Mouse (Mus musculus) retina, postnatal 1 day (tissue): ENCODE measurements at regions not wholly inside any gene's neighbourhood (a gene's known extent, or its start where the extent isn't known, plus 50 kb on each side); places are given as distances from the start of the nearest gene placed in this dataset.

Source experiments
- DNase-seq: peaks from one replicate; pipeline ENCODE4 v3.0.0-alpha.2; 2012

DNA sequence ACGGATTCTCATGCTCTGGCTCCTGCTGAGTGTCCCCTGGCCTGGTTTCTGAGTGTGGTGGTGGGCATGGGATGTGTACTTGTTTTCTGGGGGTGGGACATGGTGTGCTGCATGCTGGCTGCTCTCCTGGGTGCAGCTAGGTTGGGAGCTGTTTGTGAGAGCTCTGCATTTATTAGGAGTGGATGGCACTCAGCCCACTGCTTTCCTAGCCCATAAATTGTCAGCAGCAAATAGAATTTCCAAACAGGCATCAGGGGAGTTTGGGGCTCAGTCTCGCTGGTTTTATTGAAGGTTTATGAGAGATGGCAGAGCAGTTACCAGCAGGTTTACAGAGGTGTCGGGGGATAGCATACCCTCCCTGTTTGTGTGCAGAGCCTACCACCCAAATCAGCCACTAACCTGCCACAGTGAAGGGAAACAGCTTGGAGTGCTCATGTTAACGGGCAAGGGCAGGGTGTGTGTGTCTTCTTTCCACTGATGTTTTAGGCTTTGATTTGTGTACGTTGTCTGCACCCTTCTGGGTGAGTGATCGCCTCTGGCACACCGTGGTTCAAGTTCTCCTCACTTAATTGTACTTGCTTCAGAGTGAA is 372.6 kb downstream of the Eipr1 start:
- DNase-seq, result no peak

DNA sequence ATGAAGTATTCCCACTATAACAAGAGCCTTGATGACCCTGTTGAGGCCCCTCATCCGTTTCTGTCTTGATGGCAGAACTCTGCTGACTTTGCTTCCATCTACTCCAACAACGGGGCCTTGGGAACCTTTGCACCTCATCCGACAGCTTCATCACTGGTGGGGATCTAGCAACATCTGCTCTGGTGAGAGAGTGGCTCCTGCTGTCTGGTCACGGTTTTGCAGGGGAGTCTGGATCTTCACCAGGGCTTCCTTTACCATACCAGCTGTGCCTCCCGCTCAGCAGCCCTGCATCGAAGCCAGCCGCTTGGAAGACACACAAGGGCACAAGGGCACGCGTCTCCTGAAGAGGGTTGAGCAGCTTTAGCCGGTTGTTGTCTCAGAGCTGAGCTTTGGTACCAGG is 377.2 kb downstream of the Eipr1 start:
- DNase-seq, result peak; percentile 79

DNA sequence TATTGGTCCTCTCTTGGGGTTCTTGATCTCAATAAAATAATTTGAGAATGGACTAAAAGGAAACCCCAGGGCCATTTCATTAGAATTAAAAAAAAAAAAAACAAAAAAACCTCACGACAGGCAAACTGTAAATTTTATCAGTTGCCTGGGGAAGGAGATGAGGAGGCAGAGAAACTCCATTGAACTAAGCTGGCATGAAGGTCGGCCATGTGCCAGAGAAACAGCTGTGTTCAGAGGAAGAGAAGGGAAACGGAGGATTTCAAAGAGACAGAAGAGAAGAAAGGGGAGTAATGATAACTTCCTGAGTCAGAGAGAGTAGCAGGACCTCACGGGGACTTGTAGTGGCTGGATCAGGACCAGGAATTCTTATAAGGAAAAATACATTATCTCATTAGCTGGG is 377.7 kb downstream of the Eipr1 start:
- no peak for DNase-seq

DNA sequence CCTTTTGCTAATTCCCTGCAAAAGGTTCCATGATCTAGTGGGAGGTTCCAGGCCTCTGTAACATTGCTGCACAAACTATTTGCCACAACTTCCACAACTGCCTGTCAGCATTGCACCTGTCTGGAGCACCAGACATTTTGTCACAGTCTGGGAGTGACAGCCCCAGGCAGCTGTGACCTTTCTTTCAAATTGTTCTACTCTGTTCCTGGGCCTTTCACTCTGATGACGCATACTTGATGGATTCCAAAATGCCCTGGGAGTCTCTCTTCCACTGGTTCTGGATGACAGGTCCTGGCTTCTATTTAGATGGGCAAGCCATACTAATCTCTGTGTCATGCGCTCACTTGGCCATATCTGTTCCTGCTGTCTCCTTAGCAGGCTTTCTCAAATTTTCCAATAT is 382.7 kb downstream of the Eipr1 start:
- DNase-seq, result no peak

DNA sequence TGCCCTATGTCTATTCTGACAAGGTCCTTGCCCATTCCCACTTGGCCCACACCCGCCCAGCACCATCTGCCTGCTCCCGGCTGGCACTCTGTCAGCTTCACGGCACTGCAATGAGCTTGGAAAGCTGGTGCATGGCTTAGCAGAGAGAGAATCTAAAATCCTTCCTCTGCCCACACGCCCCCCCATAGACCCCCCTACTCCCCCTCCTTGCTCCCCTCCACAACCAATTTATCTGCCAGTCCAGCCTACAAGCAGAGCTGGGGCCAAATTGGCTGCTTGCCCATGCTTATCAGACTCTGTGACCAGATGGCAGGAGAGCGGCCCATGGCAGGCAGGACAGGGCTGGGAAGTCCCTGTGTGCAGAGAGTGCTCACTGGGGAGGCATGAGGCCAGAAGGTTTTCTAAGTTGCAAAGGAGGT is 385.3 kb downstream of the Eipr1 start:
- peak; percentile 98 for DNase-seq

DNA sequence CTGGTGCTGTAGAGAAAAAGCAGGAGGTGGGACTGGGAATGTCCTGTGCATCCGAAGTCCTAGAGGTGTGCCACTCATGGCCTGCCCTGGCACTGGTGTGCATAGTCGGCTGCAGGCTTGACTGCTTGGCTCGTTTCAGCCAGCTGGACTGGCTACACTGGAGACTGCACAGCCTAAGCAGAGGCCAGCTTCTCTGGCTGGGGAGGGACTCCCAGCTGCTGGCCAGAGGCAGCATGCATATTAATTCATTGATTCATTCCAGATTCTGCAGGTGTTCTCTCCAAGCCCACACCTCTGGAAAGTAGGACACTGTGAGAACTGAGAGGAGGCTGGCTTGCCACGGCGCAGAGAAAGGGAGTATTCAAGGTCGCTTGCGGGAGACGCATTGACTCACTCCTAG is 385.9 kb downstream of the Eipr1 start:
- DNase-seq, result peak; percentile 64

DNA sequence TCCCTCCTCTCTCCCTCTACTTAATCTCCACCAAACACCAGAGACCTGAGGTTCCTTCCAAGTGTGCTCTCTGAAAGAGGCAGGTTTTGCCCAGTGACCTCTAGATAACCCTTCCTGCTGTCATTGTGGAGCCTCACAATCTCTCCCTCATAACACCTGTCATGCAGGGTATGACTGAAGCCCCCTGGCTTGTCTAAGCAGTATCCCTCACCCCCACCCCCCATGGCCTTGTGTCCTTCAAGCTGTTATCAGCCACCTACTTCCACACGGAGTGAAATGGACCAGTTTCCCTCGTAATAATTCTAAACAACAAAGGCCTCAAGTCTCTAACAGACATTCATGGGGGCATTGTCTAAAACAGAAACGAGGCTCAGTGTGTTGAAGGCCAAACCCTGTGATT is 387.6 kb upstream of the Myt1l start:
- peak; percentile 46 for DNase-seq

DNA sequence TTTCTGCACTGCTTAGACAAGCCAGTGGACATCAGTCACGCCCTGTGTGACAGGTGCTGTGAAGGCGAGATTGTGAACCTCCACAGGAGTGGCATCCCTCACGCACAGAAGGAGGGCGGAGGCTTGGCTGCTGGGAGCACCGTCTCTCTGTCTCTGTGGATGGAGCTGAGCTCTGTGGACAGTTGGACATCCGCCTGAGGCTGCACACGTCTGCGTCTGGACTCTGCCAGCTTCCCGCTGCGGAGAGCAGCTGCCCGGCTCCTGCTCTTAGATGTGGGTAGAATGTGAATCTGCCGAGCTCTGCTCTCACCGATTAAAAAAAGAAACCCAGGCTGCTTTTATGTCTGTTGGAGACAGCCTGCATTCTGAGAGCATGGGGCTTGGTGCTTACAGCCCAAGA is 387.1 kb upstream of the Myt1l start:
- DNase-seq, result peak; percentile 59

DNA sequence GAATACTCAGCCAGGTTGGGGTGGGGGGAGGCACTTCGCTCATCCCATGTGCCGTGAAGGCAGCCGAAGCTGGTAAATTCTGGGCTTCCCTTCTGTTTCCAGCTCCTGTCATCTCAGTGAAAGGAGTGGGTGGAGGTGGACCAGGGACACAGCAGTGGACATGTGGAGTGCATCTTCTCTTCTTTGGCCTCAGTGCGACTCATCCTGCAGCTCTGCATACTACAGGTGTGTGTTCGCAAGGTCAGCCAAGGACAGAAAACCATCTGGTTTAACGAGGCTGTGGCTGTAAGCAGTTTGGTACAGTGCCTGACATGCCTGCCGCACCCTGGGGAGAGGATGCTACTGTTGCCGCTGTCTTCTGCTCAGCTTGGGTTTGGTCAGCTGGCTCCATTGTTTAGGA is 386.3 kb upstream of the Myt1l start:
- no peak for DNase-seq

DNA sequence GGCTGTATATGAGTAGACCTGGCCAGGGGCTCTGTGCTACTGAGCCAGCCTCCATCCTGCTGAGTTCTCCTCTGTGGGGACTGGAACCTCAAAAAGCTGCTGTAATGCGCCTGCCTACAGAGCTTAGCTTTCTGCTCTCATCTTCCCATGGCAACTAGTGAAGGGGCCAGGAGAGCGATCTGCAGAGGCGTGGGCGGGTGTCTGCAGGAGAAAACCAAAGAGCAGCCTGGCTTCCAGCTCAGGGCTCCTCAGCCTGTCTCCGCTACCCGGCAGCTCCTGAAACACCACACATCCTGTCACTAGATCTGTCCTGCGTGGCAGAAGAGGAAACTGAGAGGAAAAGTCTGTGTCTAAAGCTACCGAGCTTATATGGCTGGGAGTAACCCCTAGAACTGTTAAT is 384.9 kb upstream of the Myt1l start:
- DNase-seq, result no peak

DNA sequence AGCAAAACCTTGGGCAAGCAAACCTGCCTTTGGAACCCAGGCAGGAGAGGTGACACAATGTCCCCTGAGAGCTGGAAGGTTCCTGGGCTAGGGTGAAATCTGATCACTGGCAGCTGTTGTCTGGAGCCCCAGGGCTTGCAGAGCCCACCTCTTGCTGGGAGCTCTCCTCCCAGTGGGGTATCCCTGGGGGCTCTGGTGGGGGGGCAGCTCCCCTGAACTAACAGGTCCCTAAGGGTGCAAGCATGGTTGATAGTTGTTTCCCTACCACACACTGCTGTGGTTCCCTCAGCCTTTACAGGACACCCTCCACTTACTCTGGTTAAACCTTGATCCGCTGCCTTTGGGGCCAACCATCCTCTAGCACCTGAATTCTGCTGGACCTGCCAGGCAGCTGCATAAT is 367.3 kb upstream of the Myt1l start:
- DNase-seq, result no peak

DNA sequence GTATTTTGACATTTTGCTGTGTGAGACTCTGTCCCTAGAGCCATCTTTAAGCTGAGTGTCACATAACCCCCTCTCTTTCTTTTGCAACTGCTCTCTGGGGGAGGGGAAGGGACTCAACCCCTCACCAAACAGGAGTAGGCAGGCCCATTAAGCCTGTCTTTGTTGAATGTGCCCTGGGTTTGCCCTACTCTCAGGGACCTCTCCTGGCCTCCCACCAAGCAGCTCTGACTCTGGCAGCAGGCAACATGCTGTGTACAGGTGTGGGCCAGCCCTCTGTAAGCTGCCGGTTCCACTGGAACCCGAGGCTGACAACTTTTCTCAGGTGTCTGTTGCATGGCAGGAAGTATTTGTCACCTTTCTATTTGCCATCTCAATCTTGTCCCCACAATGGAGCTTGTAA is 366.6 kb upstream of the Myt1l start:
- DNase-seq, result no peak

DNA sequence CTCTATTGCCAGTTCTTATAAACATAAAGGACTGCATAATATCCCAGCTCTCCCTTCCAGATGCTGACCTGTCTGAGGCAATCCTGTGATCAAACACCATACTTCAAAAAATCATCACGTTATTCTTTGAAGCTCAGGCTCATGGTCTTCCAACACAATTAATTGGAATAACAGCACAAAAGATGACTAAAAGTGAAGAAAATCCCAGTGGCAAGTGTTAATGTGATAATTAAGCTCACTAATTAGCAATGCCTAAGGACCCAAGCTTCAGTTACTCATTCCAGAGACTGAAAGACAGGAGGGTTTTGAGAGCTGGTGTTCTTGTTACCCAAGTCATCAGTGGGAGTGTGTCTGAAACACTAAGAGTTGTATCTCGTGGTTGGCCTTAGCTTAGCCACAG is 363.5 kb upstream of the Myt1l start:
- no peak for DNase-seq

DNA sequence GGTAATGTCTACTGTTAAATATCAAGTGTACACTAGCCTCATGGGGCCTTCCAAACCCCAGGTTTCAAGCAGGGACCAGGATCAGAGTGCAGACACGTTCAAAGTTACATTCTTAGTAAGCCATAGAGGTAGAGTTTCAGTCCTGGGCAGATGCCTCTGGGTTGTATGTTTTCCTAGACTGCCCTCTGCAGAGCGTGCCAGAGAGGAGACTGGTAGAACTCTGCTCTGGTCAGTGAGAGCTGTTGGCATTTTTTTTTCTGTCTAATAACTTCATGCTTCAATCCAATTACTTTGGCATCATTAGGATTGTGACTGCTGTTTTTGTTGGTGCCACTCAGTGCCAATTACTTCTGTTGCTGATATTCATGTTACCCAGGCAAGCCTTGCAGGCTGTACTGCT is 361.9 kb upstream of the Myt1l start:
- no peak for DNase-seq

DNA sequence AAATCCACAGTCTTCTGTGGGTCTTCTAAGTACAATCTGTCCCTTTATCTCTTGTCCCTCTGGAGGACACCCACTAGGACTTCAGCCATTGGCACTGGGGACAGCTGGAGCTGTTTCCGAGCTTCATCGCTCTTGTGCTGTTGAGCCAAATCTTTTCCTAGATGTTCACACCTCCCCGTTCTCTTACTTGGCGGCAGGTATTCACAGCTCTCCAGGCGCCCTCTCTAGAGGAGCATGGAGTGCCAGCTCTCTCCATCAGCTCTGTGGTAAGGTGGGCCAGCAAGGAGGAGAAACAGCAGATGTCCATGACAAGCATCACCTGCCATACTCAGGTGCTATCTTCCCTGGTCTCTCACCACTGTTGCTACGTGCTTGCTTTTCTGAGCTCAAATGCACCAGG is 360.3 kb upstream of the Myt1l start:
- DNase-seq, result no peak

DNA sequence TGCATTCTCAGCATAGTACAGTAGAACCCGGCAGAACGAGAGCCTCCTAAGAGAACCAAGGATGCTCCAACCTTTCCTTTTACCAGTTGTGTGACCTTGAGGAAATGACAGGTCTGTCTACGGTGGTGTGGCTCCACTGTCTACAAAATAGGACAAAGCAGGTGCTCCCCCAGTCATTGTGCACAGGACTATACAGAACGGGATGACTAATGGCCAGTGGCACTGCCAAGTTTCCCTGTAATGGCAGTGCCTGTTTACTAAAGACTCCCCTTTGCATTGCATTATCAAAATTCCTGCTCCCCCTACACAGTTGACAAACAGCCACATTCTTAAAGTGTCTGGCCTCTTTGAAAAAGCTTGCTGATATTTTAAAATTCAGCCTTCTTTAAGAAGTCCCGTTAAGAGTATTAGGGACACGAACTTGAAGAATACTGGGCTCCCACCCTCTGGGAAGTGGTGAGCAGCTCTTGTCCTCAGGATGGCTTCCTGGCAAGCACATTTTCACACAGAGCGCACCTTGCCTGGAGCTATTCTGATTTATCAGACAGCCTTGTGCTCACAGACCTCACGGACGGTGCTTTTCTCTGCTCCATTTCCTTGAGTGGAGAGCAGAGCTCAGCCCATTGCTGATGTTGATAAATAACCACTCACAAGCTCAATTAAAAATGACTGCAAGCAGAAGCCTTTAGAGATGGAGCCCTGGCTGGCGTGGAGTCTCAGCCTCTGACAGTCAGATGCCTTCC is 352.3 kb upstream of the Myt1l start:
- DNase-seq, result peak; percentile 63

DNA sequence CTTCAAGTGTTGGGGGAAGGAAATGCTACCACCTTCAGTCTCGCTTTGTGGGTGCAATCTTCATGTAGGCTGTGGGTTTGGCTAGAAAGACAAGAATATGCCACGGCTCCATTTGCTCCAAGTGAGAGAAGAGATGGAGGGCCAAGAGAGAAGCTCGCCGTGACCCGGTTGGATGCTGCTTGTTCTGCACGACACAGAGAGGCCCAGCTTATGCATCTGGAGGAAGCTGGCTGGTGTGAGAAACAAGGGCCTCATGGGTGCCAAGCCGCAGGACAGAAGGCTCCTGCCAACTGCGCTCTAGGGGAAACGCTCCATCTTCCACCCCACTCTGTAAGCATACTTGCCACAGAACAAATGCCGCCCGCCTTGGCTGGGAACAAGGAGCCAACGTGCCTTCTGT is 351.0 kb upstream of the Myt1l start:
- DNase-seq, result no peak

DNA sequence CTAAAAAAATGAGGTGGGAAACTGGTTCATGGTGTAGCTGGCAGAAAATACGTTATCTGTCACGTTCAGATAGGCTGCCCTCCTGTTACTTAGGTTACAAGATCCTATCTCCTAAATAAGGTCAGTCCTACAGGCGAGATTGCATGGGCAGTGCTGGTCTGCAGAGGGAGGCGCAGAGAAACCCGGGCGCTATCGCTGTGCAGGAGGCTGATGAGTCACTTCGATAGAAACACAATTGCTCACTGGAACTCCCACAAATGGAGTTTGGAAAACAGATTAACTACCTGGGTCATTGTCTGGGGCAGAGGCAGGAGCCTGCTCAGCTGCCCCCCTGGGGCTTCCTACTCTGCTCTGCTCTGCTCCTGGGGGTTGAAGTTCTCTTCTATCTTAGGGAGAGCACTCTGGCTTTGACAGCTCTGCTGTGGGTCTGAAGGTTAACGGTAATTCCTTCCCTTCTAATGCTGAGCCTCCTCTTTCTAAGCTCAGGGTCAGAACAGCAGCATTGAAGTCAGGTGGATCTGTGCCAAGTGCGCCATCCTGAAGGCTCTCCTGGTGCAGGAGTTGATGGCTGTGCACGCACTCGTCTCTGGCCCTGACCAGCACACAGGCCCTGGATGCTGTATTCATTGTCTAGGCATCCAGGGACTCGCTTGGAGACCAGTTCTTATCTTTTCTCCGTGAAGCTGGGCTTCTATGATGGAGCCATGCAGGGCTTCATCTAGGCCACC is 349.9 kb upstream of the Myt1l start:
- no peak for DNase-seq

DNA sequence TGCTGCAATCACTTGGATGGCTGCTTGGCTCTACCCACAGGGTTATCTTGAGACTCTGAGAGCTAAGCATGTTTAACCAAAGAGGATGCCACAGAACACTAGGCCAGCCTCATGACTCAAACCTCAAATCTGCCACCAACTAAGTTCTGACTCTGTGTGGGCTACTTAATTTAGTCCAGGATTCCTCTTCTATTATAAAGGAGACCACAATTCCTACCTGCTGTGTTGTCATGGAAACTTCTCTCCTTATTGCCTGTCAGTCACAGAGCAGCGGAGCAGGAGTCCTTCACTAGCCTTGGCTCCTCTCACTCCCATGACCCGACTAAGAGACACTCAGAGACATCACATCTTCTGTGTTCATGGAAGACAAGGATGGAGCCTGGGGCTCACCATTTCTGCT is 348.8 kb upstream of the Myt1l start:
- DNase-seq, result no peak

DNA sequence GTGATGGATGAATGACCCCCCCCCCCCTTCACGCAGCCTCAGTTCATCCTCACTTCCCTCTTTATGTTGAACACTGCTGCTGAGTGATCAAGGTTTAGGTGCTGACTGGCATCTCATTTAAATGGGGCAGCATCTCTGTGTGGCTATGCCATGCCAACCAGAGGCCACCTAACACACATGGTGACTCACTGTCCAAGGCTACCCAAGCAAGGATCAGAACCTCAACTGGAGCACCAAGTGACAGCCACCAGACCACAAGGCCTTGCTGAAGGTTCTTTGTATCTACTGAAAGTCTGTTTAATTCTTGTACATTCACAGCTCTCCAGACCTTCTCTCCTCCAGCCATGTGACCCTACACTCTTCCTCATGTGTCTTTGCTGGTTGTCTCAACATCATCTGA is 347.6 kb upstream of the Myt1l start:
- no peak for DNase-seq

DNA sequence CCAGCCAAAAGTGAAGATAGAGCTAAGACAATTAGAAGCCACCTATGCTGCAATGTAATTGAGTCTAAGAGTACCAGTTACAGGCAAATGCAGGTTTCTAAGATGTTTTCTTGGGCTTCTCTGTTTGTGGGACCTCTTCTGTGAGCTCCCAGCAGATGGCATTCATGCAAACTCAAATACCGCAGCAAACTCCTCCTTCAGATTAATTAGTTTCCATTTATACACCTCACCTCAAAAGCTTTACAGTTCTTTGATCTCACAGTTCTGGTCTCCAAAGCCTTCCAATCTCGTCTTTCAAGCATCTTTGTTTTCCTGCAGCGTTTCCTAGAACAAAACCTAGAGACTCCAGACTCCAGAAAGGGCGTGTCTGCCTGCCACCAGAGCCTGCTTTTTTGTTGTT is 340.6 kb upstream of the Myt1l start:
- no peak for DNase-seq

DNA sequence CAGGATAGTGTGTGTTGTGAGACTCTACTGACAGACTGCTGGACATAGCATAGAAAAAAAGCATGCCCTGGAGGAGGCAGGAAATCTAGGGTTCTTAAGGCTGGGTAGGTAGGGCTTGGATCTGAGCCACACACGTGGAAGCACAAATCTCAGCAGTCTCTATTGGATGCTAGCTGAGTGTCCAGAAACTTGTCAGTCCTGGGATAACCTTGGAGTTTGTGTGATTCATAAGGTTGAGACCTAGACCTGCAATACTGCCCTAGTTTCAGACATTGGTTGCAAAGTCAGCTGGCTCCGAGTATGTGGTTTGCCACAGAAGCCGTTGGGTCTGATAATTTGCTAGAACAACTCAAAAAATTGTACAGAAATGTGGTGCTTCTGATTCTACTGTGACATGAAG is 335.8 kb upstream of the Myt1l start:
- no peak for DNase-seq

DNA sequence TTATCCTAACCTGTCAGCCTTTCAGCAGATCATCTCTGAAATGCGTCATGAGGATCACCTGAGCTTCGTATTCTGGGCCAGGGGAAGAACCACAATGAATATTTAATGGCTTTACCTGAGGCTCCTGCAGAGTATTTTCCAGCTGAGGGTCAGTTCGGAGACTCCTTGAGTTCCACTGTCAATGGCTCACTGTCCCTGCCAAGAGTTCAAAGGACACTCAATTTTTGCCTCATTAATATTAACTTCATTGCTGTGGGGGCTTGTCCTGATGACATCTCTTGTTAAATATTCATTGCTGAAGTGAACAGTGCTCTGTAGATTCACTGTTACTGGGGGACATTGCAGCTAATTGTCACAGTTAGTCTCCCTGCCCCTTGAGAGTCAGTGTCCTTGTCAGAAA is 316.2 kb upstream of the Myt1l start:
- DNase-seq, result no peak

DNA sequence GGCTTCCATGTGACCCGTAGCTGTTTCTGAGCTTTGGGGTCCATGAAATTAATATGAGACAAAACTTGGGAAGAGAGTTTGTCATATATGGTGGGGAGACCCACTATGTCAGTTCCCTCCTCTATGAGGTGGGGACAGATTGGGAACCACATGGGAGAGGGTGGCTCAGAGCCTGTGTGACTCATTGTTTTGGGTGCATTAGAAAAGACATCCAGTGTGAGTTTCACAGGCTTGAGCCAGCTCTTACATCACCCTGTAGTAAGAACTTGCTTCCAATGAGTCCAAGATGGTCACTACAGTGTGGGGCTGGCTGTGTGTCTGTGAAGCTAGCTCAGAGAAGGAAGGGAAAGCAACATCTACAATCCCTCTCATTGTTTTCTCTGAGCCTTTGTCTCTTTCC is 314.6 kb upstream of the Myt1l start:
- DNase-seq, result peak; percentile 9

DNA sequence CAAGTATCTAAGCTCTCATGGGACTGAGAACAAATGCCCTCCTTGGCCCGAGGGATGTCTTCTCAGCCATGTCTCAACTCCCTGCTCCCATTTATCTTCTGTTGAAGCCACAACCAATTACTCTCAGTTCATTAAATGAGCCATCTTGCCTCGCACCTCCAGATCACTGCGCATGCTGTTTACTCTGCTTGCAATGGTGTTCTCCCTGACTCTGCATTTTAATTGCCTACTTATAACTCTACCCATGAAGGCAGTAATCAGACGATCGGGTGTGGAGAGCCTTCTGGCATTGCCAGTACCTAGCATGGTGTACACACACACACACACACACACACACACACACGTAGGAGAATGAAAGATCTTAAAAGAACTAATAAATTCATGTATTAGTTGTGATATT is 306.1 kb upstream of the Myt1l start:
- DNase-seq, result no peak
